Mouse (Mus musculus) olfactory bulb, adult 2 months (tissue): ENCODE measurements around the gene Actl6a.
"Not testable (repeated sequence)": the region's sequence is repeated elsewhere in the genome, so short reads cannot be mapped to it uniquely, and the experiment has no call there.

Experiments
- CTCF ChIP-seq: fragments of 200-500 bp; IDR thresholded peaks from 2 replicates; pipeline ENCODE4 v1.5.1; 2012; ENCODE audit warnings: low read depth, mild to moderate bottlenecking, low read length, moderate library complexity; ENCODE audit not compliant: insufficient read depth
- POLR2A ChIP-seq: fragments of 200-500 bp; IDR thresholded peaks from 2 replicates; pipeline ENCODE4 v1.6.1; 2012; ENCODE audit warnings: mild to moderate bottlenecking, low read depth, low read length, moderate library complexity; ENCODE audit not compliant: insufficient read depth

- TF ChIP-seq CTCF, POLR2A: not testable (repeated sequence)
Measured at GRCm38 (mm10) chr3:32704021-32704420, 2.1 kb upstream of the Actl6a start.
